Mouse (Mus musculus) left cerebral cortex, adult 18-20 months (tissue): ENCODE results near the gene Plcb1. TPM values are rescaled to one million over a fixed set of nuclear protein-coding genes. Genes with fewer than 3 reads are reported as not detected.

Experiments used
- DNase-seq, 2 experiments: peaks; one replicate each; pipeline ENCODE4 v3.0.0; 2021 to 2022; ENCODE audit warnings: low spot score in 2 of 2, mixed read lengths in 1 of 2
- total RNA-seq, 2 experiments: library from RNA; stranded (reverse); gene quantifications; 2 replicates each; pipeline ENCODE4 v1.2.3; 2021

Plcb1 gene
- total RNA-seq, 2 experiments from 2014 or later, result 166 to 177 TPM

DNA sequence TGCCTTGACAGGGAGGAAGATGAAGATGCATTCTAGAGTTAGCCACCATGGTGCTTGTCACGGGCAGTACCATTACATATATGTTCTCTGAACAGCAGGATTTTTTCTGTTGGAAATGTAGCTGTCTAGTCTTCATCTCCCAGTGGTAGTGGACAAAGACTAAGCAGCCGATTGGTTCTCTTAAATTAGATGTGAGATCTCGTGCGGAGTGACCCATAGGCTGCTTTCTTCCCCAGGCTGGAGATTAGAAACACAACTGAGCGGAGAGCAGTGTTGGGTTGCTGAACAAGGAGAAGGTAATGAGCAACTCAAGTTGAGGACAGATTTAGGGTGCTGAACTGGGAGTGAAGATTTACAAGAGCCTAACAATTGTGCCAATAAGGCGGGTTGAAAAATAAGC, 125.5 kb downstream of the Plcb1 start:
- DNase-seq, result no peak

- no peak for DNase-seq
Observed at GRCm38 (mm10) chr2:134912616-134913015, 126.7 kb downstream of the Plcb1 start.

DNA sequence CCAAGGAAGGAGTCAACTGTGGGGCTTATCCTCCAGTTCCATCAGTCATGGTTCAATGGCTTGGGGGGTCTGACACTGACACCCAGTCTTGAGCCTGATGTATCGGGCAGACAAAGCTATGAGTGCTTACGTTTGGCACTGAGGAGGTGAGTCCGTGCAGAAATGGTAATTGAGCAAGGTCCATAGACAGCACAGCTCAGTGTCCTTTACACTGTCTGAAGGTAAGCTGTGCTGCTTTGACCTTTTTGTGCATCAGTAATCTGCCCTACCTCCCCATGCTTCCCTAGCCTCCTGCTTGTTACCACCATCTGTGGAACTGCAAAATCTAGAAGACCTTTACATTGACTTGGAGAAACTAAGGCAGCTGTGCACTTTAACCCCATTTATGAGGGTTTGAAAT, 127.7 kb downstream of the Plcb1 start:
- DNase-seq, result no peak

DNA sequence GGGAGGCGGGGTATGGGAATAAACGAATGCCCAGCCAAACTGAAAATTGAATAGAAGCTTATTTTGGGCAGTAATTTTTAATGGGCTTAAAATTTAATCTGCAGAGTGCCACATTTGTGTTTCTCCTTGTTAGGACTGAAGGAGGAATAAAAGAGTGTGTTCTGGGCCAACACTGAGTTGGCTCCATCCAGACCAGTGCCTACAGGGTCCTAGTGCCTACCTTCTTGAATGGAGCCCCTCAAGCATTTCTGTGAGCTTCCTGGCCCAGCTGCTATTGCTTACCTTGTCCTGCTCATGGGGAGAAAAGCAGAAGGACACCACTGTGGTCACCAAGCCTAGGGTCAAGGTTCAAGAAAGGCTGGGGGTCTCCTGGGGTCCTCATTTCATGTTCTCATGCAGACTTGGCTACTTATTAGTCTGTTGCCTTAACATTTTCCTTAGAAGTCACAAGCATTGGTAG, 128.3 kb downstream of the Plcb1 start:
- no peak for DNase-seq

- DNase-seq, result no peak
Observed at GRCm38 (mm10) chr2:134915035-134915434, 129.2 kb downstream of the Plcb1 start.

GRCm38 (mm10) chr2:134920611-134921280, 134.9 kb downstream of the Plcb1 start:
- no peak for DNase-seq

DNA sequence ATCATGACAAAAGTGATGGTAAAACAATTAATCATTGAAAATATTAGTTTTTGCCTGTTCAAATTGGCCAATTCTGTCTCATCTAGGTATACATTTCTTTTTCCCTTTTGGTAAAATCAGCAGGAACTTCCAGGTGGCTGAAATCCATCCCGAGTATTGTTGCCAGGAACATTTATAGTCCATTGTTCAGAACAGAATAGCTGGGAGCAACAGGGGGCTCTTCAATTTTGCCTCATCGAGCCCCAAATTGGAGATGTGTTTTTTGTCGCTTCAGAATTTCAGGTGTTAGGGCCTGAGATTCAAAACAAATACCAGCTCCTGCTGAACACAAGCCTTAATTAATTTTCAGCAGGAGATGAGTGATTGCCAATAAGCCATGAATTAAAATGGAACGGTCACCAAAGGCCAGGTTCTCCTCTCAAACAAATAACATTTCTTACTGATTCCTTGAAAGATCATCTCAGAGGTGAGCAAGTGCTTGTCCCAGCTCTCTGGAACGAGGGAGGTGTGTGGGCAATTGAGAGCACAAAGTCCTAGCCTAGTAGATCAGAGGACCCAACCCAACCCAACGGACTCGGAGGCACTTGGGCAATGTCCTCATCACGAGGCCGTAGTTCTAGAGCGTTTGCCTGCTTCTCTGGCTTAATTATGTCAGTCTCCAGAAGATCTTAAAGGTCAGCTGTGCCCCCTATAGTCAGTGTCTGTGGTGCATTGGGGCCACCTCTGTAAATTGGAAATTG, 136.9 kb downstream of the Plcb1 start:
- no peak for DNase-seq

GRCm38 (mm10) chr2:134924143-134924655, 138.3 kb downstream of the Plcb1 start:
- no peak for DNase-seq

GRCm38 (mm10) chr2:134926266-134926665, 140.4 kb downstream of the Plcb1 start:
- DNase-seq, result no peak

GRCm38 (mm10) chr2:134927072-134927471, 141.2 kb downstream of the Plcb1 start:
- no peak for DNase-seq

- peak; percentile 22 to 67 for DNase-seq
Observed at GRCm38 (mm10) chr2:134929452-134929851, 143.6 kb downstream of the Plcb1 start.

DNA sequence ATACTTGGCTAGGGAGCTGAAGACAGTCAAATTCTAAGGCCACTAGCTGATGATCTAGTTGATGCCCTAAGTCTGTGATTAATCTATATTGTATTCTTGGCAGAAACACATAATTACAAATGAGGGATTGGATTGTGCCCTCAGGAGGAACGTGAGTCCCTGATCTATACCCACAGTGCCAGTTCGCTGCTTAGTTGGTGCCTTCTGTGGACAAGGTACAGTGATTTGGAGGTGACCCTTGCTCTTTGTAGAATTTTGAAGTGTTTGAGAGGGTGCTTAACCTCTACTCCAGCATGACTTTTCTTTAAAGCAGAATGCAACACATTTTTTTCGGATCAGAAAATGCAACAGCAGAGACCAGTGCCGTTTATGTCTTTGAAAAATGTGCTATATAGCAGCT, 145.1 kb downstream of the Plcb1 start:
- no peak for DNase-seq

DNA sequence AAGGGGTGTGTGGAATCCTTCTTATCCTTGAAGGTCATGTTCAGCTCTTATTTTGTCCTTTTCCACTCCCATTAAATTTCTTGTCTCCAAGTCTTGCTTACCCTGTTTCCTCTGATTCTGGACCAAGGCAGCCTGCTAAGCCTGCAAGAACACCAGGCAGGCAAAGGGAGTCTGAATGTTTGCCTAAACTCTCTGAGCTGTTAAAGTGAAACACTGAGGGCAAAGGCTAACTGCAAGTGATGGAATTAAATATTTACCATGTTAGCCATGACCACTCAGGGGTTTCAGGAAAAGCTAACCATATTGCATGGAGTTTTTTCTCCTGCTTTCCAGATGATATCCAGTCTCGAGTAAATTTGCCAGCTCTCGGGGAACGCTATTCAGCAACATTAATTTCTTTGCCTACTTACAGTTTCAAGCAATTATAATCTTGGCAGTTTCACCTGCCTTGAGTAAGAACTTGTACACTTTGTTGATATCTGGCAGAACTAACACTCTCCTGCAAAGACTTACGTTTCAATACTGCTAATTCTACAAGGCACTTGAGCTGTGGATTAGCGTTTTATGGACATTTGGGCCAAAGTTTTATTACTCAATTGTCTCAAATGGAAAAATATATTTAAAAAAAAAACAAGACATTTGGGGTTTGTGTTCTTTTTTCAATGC, 146.0 kb downstream of the Plcb1 start:
- no peak for DNase-seq

- no peak for DNase-seq
Observed at GRCm38 (mm10) chr2:134935469-134935868, 149.6 kb downstream of the Plcb1 start.

DNA sequence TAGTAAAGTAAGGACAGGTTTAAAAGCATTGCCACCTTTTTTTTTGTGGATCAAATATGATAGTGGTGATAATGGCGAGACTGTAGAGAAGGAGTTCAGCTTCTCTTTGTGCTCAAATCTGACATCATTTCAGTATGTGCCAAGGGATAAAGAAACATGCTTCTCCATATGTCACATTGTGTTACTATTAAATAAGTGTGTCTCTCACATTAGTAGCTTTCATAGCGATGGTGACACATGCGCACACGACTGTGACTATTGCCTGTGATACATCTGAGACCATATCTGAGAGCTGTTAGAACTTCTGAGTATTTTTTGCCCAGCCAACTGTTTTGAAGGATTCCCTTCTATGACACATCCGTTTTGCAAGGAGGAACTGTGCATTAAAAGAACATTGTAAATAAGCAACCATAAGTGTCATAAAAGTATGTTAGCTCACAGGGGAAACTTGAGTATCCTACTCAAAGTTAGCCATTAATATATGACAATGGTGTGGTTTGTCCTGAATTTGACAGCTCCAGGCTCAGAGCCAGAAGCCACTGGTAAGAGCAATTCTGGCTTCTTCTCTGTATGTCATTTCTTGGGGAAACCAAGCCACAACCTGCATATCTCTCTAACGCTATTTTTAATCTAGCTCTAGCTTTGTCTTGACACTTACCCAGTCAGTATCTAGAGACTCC, 150.2 kb downstream of the Plcb1 start:
- no peak for DNase-seq

DNA sequence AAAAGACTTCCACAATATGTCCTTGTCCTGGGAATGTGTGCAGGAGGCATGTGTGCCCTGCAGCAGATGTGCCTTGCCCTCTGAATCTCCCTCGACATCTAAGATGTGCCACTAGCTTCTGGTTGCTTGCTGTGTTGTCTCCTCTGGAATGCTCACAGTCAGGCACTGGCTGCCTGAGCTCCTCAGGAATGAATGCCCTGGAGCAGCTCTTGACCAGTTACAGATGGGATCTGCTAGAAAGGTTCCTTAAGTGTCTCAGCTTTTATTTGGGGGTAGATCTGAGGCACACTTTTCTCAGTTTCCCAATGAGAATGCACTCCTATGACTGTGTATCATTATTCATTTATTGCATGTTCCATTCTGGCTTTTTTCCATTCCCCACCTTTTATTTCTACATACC, 151.8 kb downstream of the Plcb1 start:
- no peak for DNase-seq

DNA sequence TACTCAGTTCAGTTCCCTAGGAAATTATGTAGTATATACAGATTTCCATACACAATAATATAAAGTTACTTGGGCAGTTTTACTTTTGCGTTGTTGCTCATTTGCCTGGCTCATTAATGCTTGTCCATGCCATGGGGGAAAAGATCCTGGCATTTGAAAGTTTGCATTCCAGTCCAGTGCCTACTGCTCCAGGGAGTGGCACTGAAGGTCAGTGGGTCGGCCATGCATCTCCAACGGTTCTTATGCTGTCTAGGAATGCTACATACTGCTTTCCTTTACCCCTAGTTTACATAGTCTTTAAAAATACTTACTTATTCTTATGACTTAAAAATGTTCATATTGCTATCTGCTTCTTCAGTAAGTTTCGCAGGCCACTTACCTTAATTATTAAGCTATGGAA, 156.2 kb downstream of the Plcb1 start:
- no peak for DNase-seq

DNA sequence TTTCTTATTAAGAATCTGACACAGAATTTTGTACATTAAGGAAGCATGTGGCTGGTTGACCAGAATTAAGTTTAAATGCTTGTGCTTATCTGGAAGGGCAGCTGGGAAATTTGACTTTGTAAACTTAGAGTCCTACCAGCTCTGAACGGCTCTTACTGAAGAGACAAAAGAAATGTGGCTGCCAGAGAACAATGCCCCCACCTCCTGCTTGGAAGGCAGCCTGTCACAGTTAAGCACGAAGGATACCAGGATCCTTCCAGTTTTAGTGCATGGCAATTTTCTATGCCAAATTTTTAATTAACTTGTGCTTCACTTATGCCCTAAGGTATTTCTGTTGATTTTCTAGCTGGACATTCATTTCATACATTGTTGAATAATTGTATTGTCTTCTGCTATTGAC, 157.1 kb downstream of the Plcb1 start:
- no peak for DNase-seq

DNA sequence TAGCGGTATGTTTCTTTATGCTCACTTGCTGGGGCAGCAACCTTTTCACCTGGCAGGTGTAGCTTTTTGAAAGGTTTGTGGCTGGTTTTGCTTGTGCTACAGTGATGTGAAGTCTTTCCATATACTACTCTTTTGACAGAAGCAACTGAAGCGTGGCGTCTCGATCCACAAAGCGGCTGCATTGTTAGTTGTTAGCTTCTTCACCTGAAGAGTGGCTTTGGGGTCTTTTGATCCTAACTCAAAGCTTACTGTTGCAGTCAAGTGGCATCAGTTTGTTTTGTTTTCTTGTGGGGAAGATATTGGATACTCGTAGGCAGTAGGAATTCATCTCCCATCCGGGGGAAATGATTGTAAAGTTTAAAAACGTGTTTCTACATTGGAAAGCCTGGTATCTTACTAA, 160.5 kb downstream of the Plcb1 start:
- DNase-seq, result no peak

DNA sequence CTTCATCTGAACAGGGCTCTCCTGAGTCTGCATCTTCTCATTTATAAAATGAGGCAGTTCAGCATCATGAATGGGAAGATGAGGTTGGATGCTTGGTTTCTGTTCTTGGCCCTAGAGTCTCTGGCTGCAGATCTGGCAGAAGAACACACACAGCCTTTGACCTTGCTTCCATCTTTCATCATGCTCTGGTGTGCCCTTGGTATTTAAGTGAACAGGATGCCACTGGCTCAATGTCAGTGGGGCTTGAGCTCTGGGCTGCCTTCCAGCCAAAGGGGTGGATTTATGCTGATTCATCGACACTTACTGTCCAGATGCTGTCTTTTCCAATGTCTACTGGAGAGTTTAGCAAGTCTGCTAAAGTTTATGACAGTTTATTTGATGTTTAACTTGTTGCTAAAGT, 161.0 kb downstream of the Plcb1 start:
- no peak for DNase-seq

DNA sequence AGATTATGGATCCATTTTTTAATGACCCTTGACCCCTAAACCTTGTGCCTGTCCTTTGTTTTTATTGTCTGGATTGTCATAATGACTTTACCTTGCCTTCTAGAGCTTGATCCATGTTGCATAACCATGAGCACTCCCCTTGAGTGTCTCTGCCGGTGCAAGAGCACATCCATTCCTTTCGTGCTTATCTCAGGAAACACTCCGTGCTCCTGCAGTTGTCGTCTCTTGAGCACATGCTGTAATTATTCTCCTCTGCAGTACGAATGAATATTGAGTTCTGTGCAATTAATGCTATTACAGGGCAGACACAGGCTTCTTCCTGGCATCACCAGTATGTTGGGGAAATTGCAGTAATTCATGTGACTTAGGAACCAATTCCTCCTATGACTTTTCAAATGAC, 166.2 kb downstream of the Plcb1 start:
- no peak for DNase-seq
